Mouse (Mus musculus) kidney, postnatal 36 days (tissue): ENCODE data around the gene Cd300ld4.
"Not testable (repeated sequence)": the region's sequence is repeated elsewhere in the genome, so short reads cannot be mapped to it uniquely, and the experiment has no call there.

Experiments used
- DNase-seq, 2 experiments: peaks; one replicate each; pipeline ENCODE4 v3.0.0; 2021 to 2022; ENCODE audit warnings: mixed read lengths in 2 of 2

Gene Cd300ld4

DNA sequence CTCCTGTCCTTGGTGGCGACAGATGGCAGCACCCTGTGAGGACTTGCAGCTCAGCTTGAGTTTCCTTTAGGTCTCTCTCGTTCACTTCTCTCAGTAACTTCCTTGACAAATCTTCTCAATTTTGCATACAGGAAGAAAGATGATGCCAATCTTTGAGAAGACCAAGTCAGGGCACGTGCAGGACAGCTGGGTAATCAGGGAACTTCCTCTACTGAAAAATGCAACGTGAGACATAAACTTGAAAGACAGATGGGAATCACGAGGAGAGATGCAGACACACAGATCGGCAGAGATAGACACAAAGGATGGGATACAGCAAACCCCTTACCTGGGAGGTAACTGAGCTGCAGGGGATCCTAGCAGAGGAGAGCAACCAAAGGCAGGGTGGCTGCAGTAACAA, at the start of gene Cd300ld4:
TSS of gene Cd300ld4 (minus strand) at position 101 of the 400 bp plus-strand sequence.
- not testable (repeated sequence) for DNase-seq

DNA sequence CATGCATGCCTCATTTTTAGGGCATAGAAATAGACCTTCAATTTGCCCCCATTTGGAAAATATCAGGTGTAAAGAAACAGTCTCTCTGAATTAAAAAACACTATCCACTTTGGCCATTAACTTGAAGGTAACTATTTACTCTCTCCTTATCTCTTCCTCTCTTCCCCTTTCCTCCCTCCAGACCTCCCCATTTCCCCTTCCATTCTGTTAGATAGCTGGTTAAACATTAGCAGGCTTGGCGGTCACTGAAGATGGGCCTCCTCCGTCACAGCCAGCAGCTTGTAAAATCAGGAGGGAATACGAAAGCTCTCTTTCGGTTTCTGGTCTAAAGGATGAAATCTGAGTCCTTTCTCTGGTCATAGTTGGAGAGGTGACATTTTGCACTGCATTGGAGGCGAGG, 49.0 kb upstream of the Cd300ld4 start:
- no peak for DNase-seq

- peak in 1 of 2 experiments; percentile 17 for DNase-seq
These were observed 48.6 kb upstream of the Cd300ld4 start for GRCm38 (mm10) chr11:115075407-115075806.

DNA sequence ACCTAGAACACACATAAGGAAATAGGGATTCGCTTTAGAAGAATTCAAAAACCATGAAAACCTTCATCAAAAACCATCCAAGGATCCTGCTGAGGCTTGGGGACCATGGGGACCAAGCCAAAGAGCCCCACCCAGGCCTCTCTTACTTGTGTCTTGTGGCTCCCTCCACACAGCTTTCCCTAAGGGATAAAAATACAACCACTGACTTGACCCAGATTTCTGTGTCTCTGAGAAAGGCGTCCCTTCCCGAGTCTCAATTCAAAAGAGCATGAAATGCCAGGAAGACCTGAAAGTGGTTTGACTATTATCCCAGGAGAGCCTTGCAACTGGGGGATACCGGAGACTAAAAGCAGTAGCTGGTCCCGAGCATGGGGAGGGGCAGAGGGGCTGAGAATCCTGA, 46.2 kb upstream of the Cd300ld4 start:
- DNase-seq: no peak

- DNase-seq: peak; percentile 49 to 69
These were observed 45.0 kb upstream of the Cd300ld4 start for GRCm38 (mm10) chr11:115071631-115072294.

DNA sequence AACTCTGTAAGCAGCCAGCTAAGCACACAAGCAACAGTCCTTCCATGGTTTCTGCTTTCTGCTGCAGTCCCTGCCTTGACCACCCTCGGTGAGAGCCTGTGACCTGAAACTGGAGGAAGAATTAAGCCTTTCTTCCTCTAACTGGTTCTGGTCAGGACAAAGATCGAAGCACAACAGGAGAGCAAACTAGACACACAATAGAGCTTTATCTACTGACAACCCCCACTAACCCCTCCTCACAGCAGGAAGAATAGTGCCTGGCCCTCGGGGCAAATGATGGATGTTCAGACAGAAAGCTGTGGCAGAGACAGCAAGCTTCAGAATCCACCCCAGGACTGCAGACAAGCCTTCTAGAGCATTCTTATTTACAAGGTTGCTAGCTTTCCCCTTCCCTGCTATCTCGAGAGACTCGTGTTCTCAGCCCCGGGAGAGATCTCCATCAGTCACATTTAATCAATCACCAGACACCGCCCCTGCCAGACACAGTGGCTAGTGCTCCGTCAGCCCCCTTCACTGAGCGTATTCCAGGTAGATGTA, 44.3 kb upstream of the Cd300ld4 start:
- DNase-seq: no peak

DNA sequence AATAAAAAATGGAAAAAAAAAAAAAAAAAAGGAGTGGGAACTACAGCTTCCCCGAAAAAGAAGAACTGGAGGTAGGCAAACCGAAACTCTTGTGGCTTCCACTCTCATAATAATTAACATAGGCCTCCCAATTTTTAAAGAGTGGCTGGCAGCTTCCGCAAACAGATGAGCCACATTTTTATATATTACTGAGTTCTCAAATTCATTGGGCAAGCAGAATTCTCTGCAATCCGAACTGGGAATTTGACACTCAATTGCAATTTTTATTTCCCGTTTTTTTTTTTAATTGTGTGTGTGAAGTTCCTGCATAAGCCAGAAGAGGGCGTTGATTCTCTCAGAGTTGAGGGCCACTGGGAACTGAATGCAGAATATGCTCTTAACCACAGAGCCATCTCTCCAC, 40.0 kb upstream of the Cd300ld4 start:
- no peak for DNase-seq

DNA sequence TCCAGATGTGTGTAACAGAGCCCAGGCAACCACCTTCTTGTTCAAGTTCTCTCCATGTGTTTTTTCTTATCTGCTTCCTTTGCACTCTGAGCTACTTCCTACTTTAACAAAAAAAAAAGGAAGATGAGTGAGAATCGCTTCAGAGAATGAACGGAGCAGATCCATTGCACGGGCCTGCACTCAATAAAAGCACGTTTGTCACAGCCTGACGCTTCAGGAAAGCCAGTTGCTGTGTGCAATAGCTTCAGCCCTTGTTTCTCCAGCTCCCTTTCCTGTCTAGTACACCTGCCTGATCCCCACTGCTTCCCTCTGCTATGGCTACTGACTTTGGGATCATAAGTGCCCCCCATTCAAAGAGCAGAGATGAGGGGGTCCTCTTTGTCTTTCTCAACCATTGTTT, 35.3 kb upstream of the Cd300ld4 start, which contains the start of gene Cd300e:
TSS of gene Cd300e (minus strand) at position 101 of the 400 bp plus-strand sequence.
- no peak for DNase-seq

- no peak for DNase-seq
These were observed 33.0 kb upstream of the Cd300ld4 start for GRCm38 (mm10) chr11:115059797-115060196.

DNA sequence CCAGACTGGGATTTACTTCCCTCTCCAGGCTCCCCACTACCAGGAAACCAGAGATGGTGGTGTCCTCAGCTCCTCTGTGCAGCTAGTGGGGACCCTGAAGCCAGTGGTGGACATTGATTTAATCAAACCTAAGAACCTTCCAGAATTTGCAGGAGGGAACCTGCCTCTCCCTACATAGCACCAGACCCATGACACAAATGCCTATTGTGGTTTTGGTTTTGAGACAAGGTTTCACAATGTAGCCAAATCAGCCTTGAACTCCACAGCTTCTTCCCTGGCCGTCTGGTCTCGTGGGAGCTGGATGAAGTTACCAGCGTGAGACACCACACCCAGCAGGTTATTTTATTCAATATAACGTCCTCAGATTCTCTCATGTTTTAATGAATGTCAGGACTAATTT, 31.9 kb upstream of the Cd300ld4 start:
- DNase-seq: no peak

DNA sequence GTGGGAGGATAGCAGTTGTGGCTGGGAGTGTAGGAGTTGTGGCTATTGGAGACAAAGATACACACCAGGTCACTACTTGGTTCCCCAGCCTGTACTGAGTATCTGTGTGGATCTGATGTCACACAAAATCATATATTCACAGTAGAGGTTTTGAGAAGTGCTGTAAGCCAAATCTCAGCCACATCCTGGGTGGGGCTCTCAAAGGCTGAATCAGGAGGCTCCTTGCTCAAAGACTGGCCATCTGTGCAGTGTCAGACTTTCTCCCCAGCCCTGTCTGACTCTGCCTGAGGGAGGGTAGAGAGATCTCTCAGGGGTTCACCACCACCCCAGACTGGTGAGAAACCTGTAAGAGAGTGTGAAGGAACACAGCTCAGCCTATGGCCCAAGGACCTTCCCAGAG, 27.7 kb upstream of the Cd300ld4 start:
- no peak for DNase-seq

- DNase-seq: no peak
These were observed 26.2 kb upstream of the Cd300ld4 start for GRCm38 (mm10) chr11:115052991-115053390.

DNA sequence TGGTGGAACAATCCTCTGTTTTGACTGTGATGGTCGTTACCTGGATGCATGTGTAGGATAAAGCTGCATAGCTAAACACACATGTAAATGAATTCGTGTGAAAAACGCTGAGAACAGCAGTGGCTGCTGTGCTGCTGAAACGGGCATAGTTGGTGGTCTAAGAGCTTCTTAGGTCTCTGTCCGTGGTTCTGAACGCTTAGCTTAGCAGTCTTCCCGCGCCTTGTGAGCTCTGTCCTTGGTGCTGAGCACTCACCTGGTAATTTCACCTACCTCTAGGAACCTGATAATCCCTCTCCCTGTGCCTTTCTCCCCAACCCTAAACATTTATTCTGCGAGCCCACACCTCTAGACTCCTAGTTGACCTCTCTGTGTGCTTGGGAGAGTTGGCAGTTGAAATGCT, 25.4 kb upstream of the Cd300ld4 start:
- peak; percentile 49 to 77 for DNase-seq

- peak in 1 of 2 experiments; percentile 9 for DNase-seq
These were observed 22.6 kb upstream of the Cd300ld4 start for GRCm38 (mm10) chr11:115049282-115049895.

- DNase-seq: no peak
These were observed 21.4 kb upstream of the Cd300ld4 start, which contains the start of gene Cd300ld3 for GRCm38 (mm10) chr11:115048259-115048658. Cd300ld3 (minus strand) TSS chr11:115048409.

DNA sequence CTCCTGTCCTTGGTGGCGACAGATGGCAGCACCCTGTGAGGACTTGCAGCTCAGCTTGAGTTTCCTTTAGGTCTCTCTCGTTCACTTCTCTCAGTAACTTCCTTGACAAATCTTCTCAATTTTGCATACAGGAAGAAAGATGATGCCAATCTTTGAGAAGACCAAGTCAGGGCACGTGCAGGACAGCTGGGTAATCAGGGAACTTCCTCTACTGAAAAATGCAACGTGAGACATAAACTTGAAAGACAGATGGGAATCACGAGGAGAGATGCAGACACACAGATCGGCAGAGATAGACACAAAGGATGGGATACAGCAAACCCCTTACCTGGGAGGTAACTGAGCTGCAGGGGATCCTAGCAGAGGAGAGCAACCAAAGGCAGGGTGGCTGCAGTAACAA, 10.9 kb upstream of the Cd300ld4 start, which contains the start of gene Cd300ld5:
TSS of gene Cd300ld5 (minus strand) at position 101 of the 400 bp plus-strand sequence.
- DNase-seq: not testable (repeated sequence)

- DNase-seq: not testable (repeated sequence)
These were observed 10.7 kb downstream of the Cd300ld4 start, which contains the start of gene Cd300ld2 for GRCm38 (mm10) chr11:115016093-115016492. Cd300ld2 (minus strand) TSS chr11:115016193.

- DNase-seq: no peak
These were observed 22.7 kb downstream of the Cd300ld4 start for GRCm38 (mm10) chr11:115004070-115004469.

DNA sequence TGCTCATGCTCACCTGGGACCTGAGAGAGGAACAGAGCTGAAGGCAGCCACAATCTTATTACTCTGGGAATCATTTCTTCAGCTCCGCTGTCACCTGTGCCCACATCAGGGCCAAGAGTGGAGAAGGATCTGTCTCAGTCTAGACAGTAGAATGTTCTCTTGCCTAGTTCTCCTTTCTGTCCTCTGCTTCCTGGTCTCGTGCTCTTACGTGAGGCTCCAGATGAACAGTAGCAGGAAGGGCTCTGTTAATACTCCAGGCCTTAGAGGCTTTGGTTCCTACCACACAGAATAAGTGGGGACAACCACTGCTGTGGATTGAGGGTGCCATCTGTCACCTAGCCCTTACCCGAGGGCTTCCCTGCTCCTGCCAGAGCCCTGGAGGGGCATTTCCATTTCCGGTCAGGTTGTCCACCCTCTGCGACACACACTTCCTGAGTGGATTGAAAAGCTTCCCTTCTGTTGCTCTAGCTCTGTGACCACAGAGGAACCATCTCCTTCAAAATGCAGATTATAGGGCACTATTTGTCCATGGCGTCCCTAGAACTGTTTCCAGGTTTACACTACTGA, 25.3 kb downstream of the Cd300ld4 start, which contains the start of gene Cd300c2:
TSS of gene Cd300c2 (minus strand) at position 407 of the 567 bp plus-strand sequence.
- DNase-seq: no peak

- no peak for DNase-seq
These were observed 37.0 kb downstream of the Cd300ld4 start, which contains the start of gene Cd300ld for GRCm38 (mm10) chr11:114989793-114990192. Cd300ld (minus strand) TSS chr11:114989922.

DNA sequence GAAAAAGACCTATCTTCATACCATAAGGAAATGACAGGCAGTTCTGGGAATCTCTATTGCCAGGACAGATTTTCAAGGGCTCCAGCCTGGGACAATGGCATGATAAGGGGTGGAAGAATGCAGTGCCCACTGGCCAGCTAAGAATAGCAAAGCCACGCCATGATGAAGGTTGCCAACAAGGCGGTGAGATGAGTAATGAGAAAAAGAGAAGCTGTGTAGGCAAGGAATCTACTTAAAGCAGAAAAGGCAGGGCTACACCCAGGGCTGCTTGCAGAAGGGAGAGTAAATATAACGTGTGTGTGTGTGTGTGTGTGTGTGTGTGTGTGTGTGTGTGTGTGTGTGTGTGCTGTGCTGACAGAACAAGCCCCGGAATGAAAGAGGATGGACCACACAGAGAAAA, 44.9 kb downstream of the Cd300ld4 start:
- DNase-seq: no peak

- no peak for DNase-seq
These were observed 54.1 kb downstream of the Cd300ld4 start for GRCm38 (mm10) chr11:114972726-114973125.
